Mouse (Mus musculus): ENCODE measurements at regions not wholly inside any gene's neighbourhood (a gene's known extent, or its start where the extent isn't known, plus 50 kb on each side); places are given as distances from the start of the nearest gene placed in this dataset.

GRCm38 (mm10) chr4:125936357-125936756, 88.0 kb upstream of the Csf3r start:
- DNase-seq (ENCODE audit: low spot score), result no peak

GRCm38 (mm10) chr4:125938186-125938585, 86.2 kb upstream of the Csf3r start:
- DNase-seq (ENCODE audit: low spot score), result no peak

- no peak for DNase-seq (ENCODE audit: low spot score)
Measured at GRCm38 (mm10) chr4:125941266-125941665, 83.1 kb upstream of the Csf3r start.

GRCm38 (mm10) chr4:125941916-125942315, 82.4 kb upstream of the Csf3r start:
- DNase-seq (ENCODE audit: low spot score), result no peak

- no peak for DNase-seq (ENCODE audit: low spot score)
Measured at GRCm38 (mm10) chr4:125945062-125945461, 79.3 kb upstream of the Csf3r start.

GRCm38 (mm10) chr4:125959426-125959825, 64.9 kb upstream of the Csf3r start:
- no peak for DNase-seq (ENCODE audit: low spot score)

GRCm38 (mm10) chr4:125960704-125961279, 63.6 kb upstream of the Csf3r start:
- no peak for DNase-seq (ENCODE audit: low spot score)

GRCm38 (mm10) chr4:125962677-125963076, 61.7 kb upstream of the Csf3r start:
- peak; percentile 75 for DNase-seq (ENCODE audit: low spot score)
